Mouse (Mus musculus) MEL (cell line): ENCODE measurements at regions not wholly inside any gene's neighbourhood (a gene's known extent, or its start where the extent isn't known, plus 50 kb on each side); places are given as distances from the start of the nearest gene placed in this dataset.
"Not testable (repeated sequence)": the region's sequence is repeated elsewhere in the genome, so short reads cannot be mapped to it uniquely, and the experiment has no call there.

Experiments used
- DNase-seq: peaks from one replicate; pipeline ENCODE4 v3.0.0; 2011; ENCODE audit warnings: low read depth, low spot score
- H3K27ac ChIP-seq: 2 replicates; pipeline ENCODE4 v1.5.1; 2012; ENCODE audit warnings: low read depth, mild to moderate bottlenecking, control low read depth, low read length, moderate library complexity; ENCODE audit not compliant: control insufficient read depth
- H3K27me3 ChIP-seq, 2 experiments: fragments of 150-350 bp in 1 of 2; sonication (generic) in 1 of 2; 2 replicates each; pipeline ENCODE4 v1.6.1; 2012; ENCODE audit warnings: low read length in 2 of 2, mild to moderate bottlenecking in 2 of 2, improper control_type of control experiment in 1 of 2, moderate library complexity in 1 of 2; ENCODE audit not compliant: insufficient read depth in 2 of 2, control insufficient read depth in 1 of 2
- H3K36me3 ChIP-seq, 2 experiments: 2 replicates each; pipeline ENCODE4 v1.6.1; 2012 to 2014; ENCODE audit warnings: low read length in 2 of 2, improper control_type of control experiment in 1 of 2, inconsistent platforms in 1 of 2, mild to moderate bottlenecking in 1 of 2; ENCODE audit not compliant: insufficient read depth in 2 of 2, control insufficient read depth in 1 of 2
- H3K4me1 ChIP-seq, 2 experiments: fragments of 150-350 bp in 1 of 2; sonication (generic) in 1 of 2; 2 replicates each; pipeline ENCODE4 v1.6.1; 2012; ENCODE audit warnings: low read length in 2 of 2, improper control_type of control experiment in 1 of 2, mild to moderate bottlenecking in 1 of 2; ENCODE audit not compliant: insufficient read depth in 2 of 2, control insufficient read depth in 1 of 2
- H3K4me3 ChIP-seq, 2 experiments: fragments of 150-350 bp in 1 of 2; sonication (generic) in 1 of 2; 2 replicates each; pipeline ENCODE4 v1.5.1; 2012; ENCODE audit warnings: low read depth in 2 of 2, low read length in 2 of 2, mild to moderate bottlenecking in 2 of 2, moderate library complexity in 2 of 2, control low read depth in 1 of 2, improper control_type of control experiment in 1 of 2; ENCODE audit not compliant: control insufficient read depth in 1 of 2, insufficient read depth in 1 of 2
- H3K79me2 ChIP-seq: 2 replicates; pipeline ENCODE4 v1.6.1; 2012; ENCODE audit warnings: mild to moderate bottlenecking, low read length, moderate library complexity; ENCODE audit not compliant: control insufficient read depth, poor library complexity, insufficient read depth
- H3K9ac ChIP-seq: 2 replicates; pipeline ENCODE4 v1.6.1; 2012; ENCODE audit warnings: low read depth, mild to moderate bottlenecking, control low read depth, low read length, moderate library complexity; ENCODE audit not compliant: control insufficient read depth, poor library complexity, severe bottlenecking
- H3K9me3 ChIP-seq: fragments of 150-350 bp; sonication (generic); replicated peaks from 2 replicates; pipeline ENCODE4 v1.6.1; 2012; ENCODE audit warnings: mild to moderate bottlenecking, low read length, improper control_type of control experiment, moderate library complexity; ENCODE audit not compliant: insufficient read depth
- BHLHE40 ChIP-seq: IDR thresholded peaks from 2 replicates; pipeline ENCODE4 v1.6.1; 2012; ENCODE audit warnings: low read depth, mild to moderate bottlenecking, inconsistent platforms, low read length, improper control_type of control experiment, borderline replicate concordance
- CHD2 ChIP-seq: IDR thresholded peaks from 2 replicates; pipeline ENCODE4 v1.6.1; 2011; ENCODE audit warnings: low read length, improper control_type of control experiment
- E2F4 ChIP-seq: IDR thresholded peaks from 2 replicates; pipeline ENCODE4 v1.6.1; 2011; ENCODE audit warnings: low read depth, low read length, improper control_type of control experiment, borderline replicate concordance
- ELF1 ChIP-seq: IDR thresholded peaks from 2 replicates; pipeline ENCODE4 v1.6.1; 2014; ENCODE audit warnings: low read depth, mild to moderate bottlenecking, inconsistent platforms, low read length, improper control_type of control experiment, moderate library complexity
- ETS1 ChIP-seq: IDR thresholded peaks from 2 replicates; pipeline ENCODE4 v1.6.1; 2012; ENCODE audit warnings: low read depth, mild to moderate bottlenecking, inconsistent platforms, low read length, improper control_type of control experiment, moderate library complexity
- JUND ChIP-seq: IDR thresholded peaks from 2 replicates; pipeline ENCODE4 v1.6.1; 2011; ENCODE audit warnings: low read depth, mild to moderate bottlenecking, improper control_type of control experiment, low read length
- KAT2A ChIP-seq: conservative IDR thresholded peaks from 2 replicates; pipeline ENCODE4 v1.6.1; 2012; ENCODE audit warnings: low read depth, low read length, improper control_type of control experiment, inconsistent platforms
- MAFK ChIP-seq: IDR thresholded peaks from 2 replicates; pipeline ENCODE4 v1.6.1; 2011; ENCODE audit warnings: low read depth, mild to moderate bottlenecking, low read length, improper control_type of control experiment, borderline replicate concordance
- MEF2A ChIP-seq: IDR thresholded peaks from 2 replicates; pipeline ENCODE4 v1.6.1; 2014; ENCODE audit warnings: low read depth, mild to moderate bottlenecking, inconsistent platforms, low read length, improper control_type of control experiment; ENCODE audit not compliant: poor library complexity, insufficient replicate concordance, severe bottlenecking; ENCODE audit errors: extremely low read depth
- MYB ChIP-seq: IDR thresholded peaks from 2 replicates; pipeline ENCODE4 v1.6.1; 2011; ENCODE audit warnings: mild to moderate bottlenecking, low read depth, low read length, improper control_type of control experiment
- NRF1 ChIP-seq: IDR thresholded peaks from 2 replicates; pipeline ENCODE4 v1.6.1; 2014; ENCODE audit warnings: low read depth, mild to moderate bottlenecking, inconsistent platforms, low read length, improper control_type of control experiment, moderate library complexity; ENCODE audit not compliant: poor library complexity, insufficient read depth, severe bottlenecking
- POLR2A ChIP-seq, 2 experiments: IDR thresholded peaks; 2 replicates each; pipeline ENCODE4 v1.6.1; 2011 to 2012; ENCODE audit warnings: low read length in 2 of 2, mild to moderate bottlenecking in 2 of 2, control low read depth in 1 of 2, improper control_type of control experiment in 1 of 2, low read depth in 1 of 2, moderate library complexity in 1 of 2; ENCODE audit not compliant: control insufficient read depth in 1 of 2, insufficient read depth in 1 of 2, poor library complexity in 1 of 2
- POLR2AphosphoS2 ChIP-seq: IDR thresholded peaks from 2 replicates; pipeline ENCODE4 v1.6.1; 2011; ENCODE audit warnings: low read length, improper control_type of control experiment
- SIN3A ChIP-seq: IDR thresholded peaks from 2 replicates; pipeline ENCODE4 v1.6.1; 2012; ENCODE audit warnings: low read length, improper control_type of control experiment, inconsistent platforms
- SMC3 ChIP-seq: IDR thresholded peaks from 2 replicates; pipeline ENCODE4 v1.6.1; 2011; ENCODE audit warnings: low read depth, low read length, improper control_type of control experiment
- TAL1 ChIP-seq: IDR thresholded peaks from 2 replicates; pipeline ENCODE4 v1.6.1; 2012; ENCODE audit warnings: mild to moderate bottlenecking, inconsistent platforms, low read length, moderate library complexity, mixed read lengths
- UBTF ChIP-seq: IDR thresholded peaks from 2 replicates; pipeline ENCODE4 v1.6.1; 2012; ENCODE audit warnings: low read depth, mild to moderate bottlenecking, inconsistent platforms, low read length, improper control_type of control experiment, moderate library complexity, borderline replicate concordance; ENCODE audit not compliant: insufficient read depth
- USF2 ChIP-seq, 2 experiments: IDR thresholded peaks; 2 replicates each; pipeline ENCODE4 v1.6.1; 2011 to 2012; ENCODE audit warnings: improper control_type of control experiment in 2 of 2, low read length in 2 of 2, borderline replicate concordance in 1 of 2, inconsistent platforms in 1 of 2, low read depth in 1 of 2, mild to moderate bottlenecking in 1 of 2; ENCODE audit not compliant: insufficient read depth in 1 of 2
- ZC3H11A ChIP-seq: IDR thresholded peaks from 2 replicates; pipeline ENCODE4 v1.6.1; 2012; ENCODE audit warnings: low read depth, mild to moderate bottlenecking, inconsistent platforms, low read length, improper control_type of control experiment
- ZKSCAN1 ChIP-seq: IDR thresholded peaks from 2 replicates; pipeline ENCODE4 v1.6.1; 2012; ENCODE audit warnings: low read depth, mild to moderate bottlenecking, inconsistent platforms, low read length, improper control_type of control experiment, moderate library complexity
- ZNF384 ChIP-seq: IDR thresholded peaks from 2 replicates; pipeline ENCODE4 v1.6.1; 2012; ENCODE audit warnings: low read depth, mild to moderate bottlenecking, inconsistent platforms, low read length, improper control_type of control experiment

- H3K4me1 ChIP-seq = no peaks in the 10 kb centered on the region
- no peak overlapping the region for H3K9ac ChIP-seq
- no peaks in the 10 kb centered on the region for H3K36me3 ChIP-seq
- H3K9me3 ChIP-seq = no peaks in the 10 kb centered on the region
- no peak for TF ChIP-seq MAFK
- no peak for TF ChIP-seq ELF1
- TF ChIP-seq BHLHE40 = no peak
- TF ChIP-seq JUND = no peak
- TF ChIP-seq SMC3 = no peak
- TF ChIP-seq E2F4 = no peak
- no peak for TF ChIP-seq KAT2A
- no peak for TF ChIP-seq MYB
- no peak for TF ChIP-seq ETS1
- TF ChIP-seq TAL1 = no peak
- TF ChIP-seq POLR2A (IDR thresholded peaks at IDR 0.05; ENCODE audit: control insufficient read depth in 1 of 2, insufficient read depth in 1 of 2, low read depth in 1 of 2, low read length in 2 of 2, poor library complexity in 1 of 2) = no peak
- no peak for TF ChIP-seq ZC3H11A
- DNase-seq = no peak
- H3K79me2 ChIP-seq = no peaks in the 10 kb centered on the region
- H3K27ac ChIP-seq = no peak overlapping the region
- no peak overlapping the region for H3K4me3 ChIP-seq
- H3K27me3 ChIP-seq = no peaks in the 10 kb centered on the region
These were observed 186.3 kb downstream of the Adgrd1 start for GRCm38 (mm10) chr5:129282826-129283225.

GRCm38 (mm10) chr5:129287481-129287880 lies 190.9 kb downstream of the Adgrd1 start:
- H3K9me3 ChIP-seq = no peaks in the 10 kb centered on the region
- TF ChIP-seq ZKSCAN1 = no peak
- no peak for TF ChIP-seq TAL1
- TF ChIP-seq NRF1 = no peak
- no peak for TF ChIP-seq MEF2A
- no peak for TF ChIP-seq ZNF384
- no peak for TF ChIP-seq UBTF
- TF ChIP-seq ELF1 = no peak
- TF ChIP-seq CHD2 = no peak
- TF ChIP-seq KAT2A = no peak
- no peak for TF ChIP-seq USF2 (IDR thresholded peaks at IDR 0.05; ENCODE audit: borderline replicate concordance in 1 of 2, insufficient read depth in 1 of 2, low read depth in 1 of 2, low read length in 2 of 2)
- no peak for TF ChIP-seq E2F4
- TF ChIP-seq ETS1 = no peak
- TF ChIP-seq POLR2AphosphoS2 = no peak
- no peak for TF ChIP-seq SIN3A
- TF ChIP-seq, all 39 proteins: peak for 0
- DNase-seq = peak; percentile 14
- Histone ChIP-seq H3K4me1 (no peaks in the 10 kb centered on the region), H3K36me3 (no peaks in the 10 kb centered on the region), H3K4me3 (no peak overlapping the region), H3K27ac (no peak overlapping the region), H3K27me3 (no peaks in the 10 kb centered on the region), H3K79me2 (no peaks in the 10 kb centered on the region), H3K9ac (no peak overlapping the region)

- not testable (repeated sequence) for H3K79me2 ChIP-seq, H3K4me3 ChIP-seq, H3K36me3 ChIP-seq, H3K27ac ChIP-seq, H3K9ac ChIP-seq, H3K27me3 ChIP-seq, H3K4me1 ChIP-seq, H3K9me3 ChIP-seq, DNase-seq
These were observed 196.3 kb downstream of the Adgrd1 start for GRCm38 (mm10) chr5:129292821-129293220.

- H3K9ac ChIP-seq, H3K79me2 ChIP-seq, H3K27ac ChIP-seq, H3K9me3 ChIP-seq, H3K27me3 ChIP-seq, H3K36me3 ChIP-seq, DNase-seq, H3K4me1 ChIP-seq, H3K4me3 ChIP-seq: not testable (repeated sequence)
These were observed 198.5 kb downstream of the Adgrd1 start for GRCm38 (mm10) chr5:129294861-129295542.
